Mouse (Mus musculus) right cerebral cortex, postnatal 10 days (tissue): ENCODE measurements around the gene Rad51b.

Experiments used
- DNase-seq, 2 experiments: peaks; one replicate each; pipeline ENCODE4 v3.0.0; 2021; ENCODE audit warnings: low spot score in 2 of 2

The Rad51b gene

DNA sequence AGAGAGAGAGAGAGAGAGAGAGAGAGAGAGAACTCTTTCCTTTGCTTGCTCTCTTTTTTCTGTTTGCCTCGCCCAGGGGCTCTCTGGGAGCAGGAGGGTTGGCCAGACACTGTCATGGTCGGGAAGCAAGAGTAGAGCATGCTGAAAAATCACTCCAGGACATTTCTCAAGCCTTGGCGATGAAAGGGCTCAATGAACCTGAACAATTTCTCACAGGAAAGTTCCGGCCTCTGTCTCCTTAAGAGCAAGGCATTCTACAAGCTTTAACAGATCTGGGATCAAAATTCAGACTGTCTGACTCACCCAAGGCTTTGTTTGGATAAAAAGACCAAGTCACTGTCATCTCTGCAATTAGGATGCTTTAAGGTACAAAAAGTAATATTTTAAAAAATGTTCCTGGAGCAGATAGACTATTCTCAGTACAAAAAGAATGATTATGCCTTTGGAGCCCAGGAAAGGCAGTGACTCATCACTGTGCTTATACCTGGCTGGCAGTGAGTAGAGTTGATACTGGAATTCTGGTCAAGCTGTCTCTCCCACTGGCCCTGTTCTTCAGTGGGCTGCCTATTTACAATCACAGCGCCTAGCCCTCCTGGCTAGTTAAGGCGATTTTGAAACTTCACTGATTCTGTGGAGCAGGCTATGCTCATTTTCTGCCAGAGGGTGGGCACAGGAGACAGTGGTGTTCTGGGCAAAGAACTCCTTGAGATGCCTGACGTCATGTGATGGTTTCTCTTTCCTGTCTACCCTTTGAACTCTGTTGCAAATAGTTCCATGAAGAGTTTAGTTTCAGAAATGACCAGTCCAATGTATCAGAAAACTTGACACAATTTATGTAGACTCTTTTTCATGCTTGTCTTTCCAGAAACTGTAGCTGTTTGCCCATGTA is 352.0 kb downstream of the Rad51b start:
- DNase-seq: no peak

DNA sequence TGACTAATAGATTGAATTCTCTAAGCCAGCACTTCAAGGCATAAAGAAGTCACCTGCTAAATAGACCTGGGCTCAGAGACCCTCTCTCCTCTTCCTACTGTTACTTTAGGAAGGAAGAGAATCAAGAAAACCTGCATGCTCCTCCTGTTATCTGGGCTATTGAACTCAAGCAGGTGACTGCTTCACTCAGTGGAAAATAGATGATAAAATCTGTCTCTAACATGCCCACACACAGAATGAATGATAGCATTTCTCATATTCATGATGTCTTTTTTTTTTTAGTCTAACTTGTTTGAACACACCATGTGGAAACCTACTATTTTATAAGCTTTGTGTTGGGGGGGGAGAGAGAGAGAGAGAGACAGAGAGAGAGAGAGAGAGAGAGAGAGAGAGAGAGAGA is 352.7 kb downstream of the Rad51b start:
- DNase-seq: no peak

DNA sequence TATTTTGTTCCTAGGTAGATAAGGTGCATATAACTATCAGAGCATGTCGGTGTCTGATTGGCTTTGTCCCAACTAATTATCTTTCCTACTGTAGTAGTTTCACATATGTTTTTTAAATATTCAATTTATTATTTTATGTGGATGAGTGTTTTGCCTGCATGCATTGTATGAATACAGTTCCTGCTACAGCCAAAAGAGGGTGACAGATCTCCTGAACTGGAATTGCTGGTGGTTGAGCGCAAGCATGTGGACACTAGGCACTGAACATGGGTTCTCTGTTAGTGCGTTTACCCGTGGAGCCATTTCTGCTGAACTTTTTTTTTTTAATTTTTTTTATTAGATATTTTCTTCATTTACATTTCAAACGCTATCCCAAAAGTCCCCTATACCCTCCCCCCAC is 358.1 kb downstream of the Rad51b start:
- no peak for DNase-seq

DNA sequence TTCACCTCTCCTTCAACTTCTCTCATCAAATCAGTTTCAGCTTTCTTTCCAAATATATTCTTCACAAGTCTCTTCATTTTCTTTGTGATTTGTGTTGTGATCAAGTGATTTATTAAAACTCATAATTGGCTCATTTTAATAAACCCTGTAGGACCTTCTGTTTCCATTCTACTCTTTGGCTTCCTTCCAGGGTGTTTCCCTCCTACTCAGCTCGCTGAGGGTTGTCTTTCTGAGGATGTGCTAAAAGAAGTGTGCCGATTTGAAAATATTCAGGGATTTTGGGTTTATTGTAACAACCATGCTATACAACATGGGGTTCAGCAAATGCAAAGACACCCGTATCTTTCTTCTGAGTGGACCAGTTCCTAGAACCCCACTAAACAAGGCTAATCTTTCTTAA is 361.8 kb downstream of the Rad51b start:
- no peak for DNase-seq

DNA sequence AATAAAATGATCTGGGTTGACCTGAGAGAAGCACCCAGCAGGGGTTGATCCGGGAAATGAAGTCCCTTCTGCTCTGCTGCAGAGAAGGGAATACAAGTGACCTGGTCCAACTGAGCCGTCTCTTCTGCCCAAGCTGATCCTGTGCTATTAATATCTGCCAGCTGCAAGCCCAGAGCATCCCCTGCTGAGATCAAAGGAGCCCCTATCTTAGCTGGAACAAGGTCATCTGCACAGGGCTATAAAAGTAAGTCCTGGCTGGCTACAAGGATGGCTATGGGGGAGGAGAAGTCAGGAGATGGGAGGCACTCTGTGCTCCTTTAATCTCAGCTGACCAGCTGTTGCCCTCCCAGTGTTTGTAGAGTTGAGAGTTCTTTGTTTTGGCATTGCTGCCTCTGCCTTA is 364.2 kb downstream of the Rad51b start:
- peak in 1 of 2 experiments; percentile 44 for DNase-seq

DNA sequence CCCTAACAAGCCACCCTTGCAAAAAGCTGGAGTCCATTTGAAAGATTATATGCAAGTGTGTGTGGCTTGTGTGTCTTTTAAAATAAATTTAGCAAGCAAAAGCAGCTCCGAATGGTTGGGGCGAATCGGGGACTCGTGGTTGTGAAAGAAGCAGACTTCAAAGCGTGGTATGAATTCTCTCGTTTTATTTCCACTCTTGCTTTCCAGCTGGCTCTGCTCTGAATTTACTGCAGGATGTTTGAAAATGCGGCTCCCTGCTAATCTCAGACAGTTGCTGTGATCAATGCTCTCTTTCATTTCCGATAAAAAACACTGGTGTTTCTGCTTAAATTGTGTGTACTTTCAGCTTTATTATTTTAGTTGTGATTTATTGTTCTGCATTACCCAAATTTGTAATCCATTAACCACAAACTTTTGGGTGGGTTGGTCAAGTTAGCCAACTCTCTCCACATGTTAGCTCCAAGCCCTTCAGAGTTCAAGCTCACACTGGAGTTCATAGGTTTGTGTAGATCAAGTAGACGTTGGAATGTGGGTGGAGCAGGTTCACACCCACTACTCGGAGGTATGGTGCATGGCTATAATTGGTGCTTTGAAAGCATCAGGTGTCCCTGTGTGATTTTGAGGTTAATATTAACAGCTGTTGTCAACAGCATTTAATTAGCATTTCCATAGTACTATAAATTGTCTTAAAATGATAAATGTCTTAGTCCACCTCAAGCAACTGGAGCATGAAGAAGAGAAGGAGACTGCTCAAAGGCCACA is 366.2 kb downstream of the Rad51b start:
- peak; percentile 76 to 88 for DNase-seq

DNA sequence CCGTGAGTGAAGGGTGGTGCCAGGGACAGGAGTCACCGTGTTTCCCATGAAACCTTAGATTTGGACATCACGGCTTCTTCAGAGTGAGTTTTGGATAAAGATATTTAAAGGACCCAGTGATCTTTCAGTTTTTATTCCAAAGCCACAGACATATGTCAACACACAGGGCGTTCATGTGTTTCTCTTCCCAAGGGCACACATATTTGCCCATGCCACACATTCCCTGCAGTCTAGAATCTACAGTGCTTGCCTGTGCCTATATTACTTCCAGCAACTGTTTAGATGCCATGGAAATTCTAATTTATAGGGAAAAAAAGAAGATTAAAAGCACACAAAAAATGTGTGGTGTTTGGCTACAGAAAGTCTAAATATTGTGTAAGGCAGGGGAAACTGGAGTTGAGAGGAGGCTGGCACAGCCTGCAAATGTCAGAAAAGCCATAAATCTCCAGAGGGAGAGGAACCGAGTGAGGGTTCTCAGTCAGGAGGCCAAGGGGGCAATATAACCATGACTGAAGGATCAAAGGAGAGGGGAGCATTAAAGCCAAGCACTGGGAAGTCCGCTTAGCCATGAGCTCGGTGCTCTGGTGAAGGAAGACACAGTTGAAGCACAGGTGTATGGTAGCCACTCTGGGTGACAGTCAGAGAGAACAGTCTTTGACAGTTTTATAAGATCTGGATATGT is 367.0 kb downstream of the Rad51b start:
- DNase-seq: no peak

DNA sequence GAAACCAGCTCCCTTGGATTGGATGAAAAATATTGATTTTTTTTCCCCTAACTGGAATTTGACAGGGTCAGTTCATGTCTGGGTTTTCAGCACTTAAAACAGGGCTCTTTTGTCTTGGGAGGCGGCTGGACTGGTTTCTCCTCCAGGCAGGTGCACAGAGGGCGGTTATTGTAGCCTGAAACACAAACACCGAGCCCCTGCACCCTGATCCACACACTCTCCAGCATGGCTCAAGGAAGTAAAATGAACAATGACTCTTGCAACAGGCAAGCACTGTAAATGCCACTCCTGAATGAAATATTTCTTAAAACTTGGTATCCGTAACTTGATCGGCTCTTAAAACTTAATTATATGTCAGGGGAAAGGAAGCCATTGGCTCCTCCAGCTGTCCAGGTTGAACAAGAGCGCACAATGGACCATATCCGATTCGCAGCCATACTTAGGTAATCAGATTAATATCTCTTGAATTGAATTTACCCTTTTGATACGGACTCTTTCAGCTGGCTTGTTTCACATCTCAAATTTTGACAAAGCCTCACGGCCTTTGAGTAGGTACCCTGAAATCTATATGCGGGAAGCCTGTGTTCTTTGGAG is 377.9 kb downstream of the Rad51b start:
- no peak for DNase-seq

DNA sequence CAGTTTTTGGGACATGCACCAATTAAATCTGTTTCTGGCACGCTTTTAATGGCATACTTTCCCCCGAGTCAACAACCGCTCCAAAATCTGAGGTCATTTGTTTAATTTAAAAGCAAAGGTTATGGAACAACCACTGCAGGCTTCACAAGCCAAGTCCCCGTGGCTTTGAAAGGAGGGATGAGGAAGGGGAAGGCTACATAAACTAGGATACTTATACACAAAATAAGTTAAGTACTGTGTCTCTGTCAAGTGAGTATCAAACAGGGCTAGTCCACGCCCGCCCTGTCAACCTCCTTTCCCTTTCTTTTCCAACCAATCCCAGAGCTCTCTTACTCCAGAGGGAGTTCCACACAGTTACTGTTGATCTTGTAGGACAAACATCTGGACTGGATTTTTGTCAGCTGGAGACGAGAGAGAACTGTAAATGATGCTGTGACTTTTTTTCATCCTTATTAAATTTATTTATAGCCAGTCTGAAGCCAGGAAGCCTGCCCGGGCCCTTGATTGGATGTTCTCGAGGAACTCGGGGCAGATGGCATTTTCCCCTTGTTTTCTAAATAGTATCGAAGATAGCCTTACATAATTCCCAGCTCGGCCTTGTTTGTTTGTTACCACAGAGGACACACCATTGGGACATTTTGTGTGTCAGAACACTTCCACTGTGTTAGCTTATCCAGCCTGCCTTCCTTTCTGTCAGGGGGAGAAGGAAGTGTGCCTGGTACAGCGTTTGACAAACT is 378.5 kb downstream of the Rad51b start:
- no peak for DNase-seq

DNA sequence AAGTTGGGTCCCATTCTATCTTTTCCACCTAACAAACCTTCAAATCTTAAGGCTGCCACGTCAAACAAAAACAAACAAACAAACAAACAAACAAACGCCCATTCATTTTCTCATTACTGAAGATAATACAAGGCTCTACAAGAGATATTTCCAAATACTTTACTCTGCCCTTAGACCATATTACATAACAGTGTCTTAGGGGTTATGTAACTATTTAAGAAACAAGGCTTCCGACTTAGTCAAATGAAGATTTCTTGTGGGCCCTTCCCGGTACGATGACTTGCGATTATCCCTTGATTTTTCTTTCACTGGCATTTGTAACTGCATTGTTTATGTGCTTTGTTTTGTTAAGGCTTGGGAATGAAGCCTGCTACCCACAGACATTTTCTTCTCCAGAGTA is 379.2 kb downstream of the Rad51b start:
- DNase-seq: no peak

DNA sequence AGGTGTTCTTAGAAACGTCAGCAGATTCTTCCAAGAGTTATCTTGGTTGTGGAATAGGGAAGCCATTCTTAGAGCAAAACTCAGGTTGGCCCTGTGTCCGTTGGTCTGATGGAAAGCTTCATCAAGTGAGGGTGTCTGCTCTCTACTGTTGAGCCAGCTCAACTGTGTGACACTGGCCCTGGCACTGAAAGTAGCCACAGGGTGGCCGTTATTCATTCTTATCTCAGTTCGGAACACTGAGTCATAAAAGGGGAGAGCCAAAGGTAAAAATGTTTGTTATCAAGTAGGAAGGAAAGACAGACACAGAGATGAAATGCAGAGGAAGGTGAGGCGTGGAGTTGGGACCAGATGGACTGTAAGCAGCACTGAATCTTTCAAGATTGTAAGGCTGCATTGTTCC is 379.8 kb downstream of the Rad51b start:
- DNase-seq: no peak

DNA sequence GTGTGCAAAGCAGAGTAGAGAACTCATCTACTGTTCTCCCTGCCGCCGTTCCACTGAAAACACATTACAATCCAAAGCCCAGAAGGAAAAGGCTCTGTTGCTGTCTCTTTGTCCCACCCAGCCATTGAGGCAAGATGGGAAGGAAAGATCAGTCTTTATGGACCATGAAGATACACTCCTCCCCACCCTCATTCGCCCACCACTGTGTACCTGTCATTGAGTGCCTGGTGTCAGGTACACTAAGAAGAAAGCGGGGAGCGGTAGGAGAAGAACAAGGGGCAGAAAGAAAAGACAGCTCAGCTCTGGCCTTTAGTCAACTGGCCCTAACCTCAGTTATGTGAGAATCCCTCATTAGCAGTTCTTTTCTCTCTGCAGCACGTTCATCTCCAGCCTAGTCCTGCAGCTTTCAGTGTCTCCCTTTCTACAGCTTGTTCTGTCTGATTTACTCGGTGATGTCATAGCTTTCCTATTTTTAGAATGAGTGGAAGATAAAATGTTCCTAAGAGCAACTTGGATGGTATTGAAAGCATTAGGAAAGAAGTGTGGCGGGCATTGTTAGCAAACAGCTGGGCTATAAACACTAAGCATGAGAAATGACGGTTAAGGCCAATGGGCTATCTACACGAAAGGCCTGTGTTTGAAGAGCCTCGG is 382.3 kb downstream of the Rad51b start:
- DNase-seq: peak in 1 of 2 experiments; percentile 41

DNA sequence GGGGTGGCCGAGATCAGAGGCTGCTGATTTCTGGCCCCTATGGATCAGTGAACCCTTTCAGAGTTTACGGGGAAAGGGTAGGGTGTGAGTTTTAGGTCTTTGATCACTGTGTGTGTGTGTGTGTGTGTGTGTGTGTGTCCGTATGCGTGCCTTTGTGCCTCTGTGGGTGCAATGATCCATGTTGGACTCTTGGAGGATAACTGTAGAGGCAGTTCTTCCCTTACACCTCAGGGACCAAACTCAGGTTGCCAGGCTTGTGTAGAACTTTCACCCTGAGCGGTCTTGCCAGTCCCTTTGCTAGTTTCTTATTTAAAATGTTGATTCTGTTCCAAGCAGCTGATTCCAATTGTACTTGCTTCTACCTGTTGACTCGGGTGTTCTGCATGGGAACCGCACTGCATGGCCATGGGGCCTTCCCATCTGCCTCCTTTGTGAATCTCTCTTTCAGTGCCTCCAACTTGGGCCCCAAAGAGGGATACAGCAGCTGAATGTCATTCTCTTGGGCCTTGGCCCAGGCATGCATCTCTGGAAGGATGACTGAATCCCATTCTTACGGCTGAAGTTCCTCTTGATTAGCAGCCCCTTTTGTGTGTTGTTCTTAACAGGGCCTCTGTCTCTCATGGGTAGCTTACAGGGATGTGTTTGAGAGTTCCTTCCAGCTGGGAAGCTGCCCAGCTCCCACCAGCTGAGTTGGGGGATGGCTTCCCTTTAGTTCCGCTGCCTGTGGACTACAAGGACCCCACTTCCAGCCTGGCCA is 383.0 kb downstream of the Rad51b start:
- peak; percentile 79 to 82 for DNase-seq

DNA sequence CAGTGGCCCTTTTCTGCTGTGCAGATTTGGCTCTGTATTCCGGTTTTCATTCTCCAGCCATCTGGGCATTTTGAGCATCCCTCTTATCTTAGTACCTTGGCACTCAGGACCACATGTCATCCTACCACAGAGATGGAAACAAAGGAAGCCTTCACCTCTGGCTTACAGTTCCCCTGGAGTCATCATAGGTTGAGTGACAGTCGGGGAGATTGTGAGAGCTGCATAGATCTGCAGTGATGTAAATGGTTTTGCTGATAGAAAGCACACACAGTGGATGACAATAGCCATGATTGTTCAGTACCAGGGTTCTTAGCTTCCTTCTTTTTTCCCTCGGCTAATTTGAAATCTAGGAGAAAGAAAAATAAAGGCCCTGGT is 383.6 kb downstream of the Rad51b start:
- no peak for DNase-seq

DNA sequence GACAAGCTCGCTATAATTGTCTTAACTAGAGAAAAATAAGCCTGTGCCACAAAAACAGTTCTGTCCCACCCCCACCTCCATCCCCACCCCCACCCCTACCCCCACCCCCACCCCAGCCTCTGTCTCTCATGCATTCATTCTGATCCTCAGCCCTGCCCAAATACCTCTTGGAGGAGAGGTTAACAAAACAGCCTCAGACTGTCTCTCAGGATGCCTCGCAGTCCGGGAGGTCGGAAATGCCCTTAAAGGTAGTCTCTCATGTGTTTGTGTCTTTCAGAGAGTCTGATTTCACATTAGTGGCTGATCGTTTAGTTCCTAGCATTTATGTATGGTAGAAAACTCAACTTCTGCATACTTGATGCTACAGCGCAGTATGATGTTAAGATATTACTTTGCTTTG is 384.5 kb downstream of the Rad51b start:
- DNase-seq: no peak

DNA sequence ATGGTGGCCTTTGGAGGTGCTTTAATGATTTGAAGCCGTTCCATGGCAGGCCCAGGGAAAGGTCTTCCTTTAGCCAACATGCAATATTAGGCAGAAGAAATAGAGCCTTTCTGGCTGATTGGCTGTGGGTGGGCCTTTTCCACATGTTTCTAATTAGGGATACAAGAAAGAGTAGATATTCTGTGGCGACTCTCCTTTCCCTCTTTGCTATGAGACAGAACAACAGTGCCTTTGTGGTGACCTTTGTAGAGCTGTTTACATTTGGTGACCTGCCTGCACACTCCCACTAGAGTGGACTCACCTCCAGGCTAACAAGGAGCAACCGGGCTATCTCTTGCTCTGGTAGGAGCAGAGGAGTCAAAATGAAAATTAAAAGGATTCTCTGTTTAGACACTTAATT is 386.3 kb downstream of the Rad51b start:
- DNase-seq: no peak

DNA sequence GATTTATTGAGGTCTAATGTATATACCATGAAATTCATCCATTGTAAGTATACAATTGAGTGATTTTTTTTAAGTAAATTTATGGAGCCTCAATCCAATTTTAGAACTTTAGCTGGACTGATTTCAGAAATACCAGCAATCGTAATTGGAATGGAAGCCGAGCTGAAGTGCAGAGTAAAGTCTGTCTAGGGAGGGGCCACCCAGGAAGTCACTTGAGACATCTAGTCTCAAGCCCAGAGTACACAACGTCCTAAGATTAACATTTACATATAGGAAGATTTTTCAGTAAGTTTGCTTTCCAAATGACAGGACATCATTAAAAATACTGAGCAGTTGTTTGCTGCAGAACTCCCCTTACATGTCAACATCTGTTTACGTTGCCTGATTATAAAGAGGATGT is 386.7 kb downstream of the Rad51b start:
- DNase-seq: no peak

DNA sequence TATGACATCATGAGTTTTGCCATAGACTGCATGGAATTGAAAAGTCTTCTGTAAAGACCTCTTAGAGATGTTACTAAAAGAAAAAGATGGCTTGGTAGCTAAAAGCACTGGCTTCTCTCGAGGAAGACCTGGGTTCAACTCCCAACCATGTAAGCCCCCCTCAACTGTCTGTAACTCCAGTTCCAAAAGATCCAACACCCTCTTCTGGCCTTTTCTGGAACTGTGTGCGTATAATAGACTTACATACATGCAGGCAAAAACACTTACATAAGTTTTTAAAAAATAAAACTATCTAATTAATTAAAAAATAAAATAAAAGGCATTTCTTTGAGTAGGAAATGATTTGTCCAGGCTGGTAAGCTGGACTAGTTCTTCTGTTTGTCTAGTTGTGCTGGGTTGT is 387.3 kb downstream of the Rad51b start:
- no peak for DNase-seq

DNA sequence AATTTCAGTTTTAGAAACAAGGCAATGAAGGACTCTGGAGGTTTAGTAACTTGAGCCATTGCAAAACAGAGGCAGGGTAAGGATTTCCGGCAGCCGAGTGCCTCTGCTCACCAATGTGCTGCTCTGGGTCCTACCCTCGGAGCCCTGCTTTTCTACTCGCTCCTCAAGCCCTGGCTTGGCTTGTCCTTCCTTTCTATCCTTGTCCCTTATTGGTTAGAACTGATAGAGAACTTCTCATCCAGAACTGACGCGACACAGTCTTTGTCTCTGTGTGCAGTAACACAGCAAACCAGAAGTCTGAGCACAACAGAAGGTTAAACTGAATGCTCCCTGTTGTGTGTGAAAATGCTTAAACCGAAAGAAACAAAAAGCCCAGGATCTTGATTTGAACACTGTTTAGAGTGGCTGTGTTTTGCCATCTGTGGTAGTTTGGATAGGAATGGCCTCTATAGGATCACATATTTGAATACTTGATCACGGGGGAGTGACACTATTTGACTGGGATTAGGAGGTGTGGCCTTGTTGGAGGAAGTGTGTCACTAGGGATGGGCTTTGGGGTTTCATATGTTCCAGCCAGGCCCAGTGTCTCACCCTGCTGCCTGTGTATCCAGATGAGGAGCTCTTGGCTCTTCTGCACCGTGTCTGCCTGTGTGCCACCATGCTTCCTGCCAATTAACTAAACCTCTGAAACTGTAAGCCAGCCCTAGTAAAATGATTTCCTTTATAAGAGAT is 389.7 kb downstream of the Rad51b start:
- DNase-seq: no peak
